ENCODE assay signal across 10 mouse cellular contexts in the genomic region with DNA sequence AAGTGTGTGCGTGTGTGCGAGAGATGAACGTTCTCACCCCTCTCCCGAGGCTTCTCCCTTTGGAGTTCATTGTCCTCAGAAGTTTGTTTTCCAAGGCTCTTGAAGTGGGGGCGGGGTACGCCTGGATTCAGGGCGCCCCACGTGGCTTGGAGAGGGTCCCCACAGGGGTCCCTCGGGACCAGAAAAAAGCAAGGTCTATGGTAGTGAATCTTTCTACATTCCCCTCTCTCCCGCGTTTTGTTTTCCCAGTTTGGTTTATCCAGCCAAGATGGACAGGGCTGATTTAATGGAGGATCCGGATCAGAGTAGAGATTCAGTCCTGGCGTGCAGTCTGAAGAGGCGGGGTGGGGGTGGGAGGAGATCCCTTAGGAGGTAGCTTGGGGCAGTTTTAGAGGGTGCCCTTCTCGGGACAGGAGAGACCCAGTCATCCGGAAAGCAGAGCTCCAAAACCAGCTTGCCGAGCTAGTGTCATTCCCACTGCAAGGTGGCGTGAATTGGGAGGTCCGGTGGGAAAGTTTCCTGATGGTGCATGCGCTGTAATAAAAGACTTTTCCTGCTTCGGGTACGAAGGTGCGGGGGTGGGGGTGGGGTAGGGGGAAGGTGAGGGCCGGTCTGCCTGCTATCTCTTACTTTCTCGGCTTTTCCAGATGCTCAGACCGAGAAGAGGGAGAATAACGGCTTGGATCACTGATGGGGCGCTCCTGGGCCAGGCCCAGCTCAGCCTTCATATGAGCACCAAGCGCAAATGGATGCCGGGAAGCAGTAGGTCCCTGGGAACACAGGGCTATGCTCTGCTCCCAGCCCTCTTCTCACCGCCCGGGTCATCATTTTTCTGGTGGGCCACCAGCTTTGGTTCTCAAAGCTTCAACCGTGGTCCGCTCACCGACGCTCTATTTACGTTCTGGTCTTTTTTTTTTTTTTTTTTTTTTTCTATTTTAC. TPM values are rescaled to one million over a fixed set of nuclear protein-coding genes. Genes with fewer than 3 reads are reported as not detected.
DNase-seq lines count a peak whose midpoint lies in the region; ATAC-seq and TF ChIP-seq lines count a peak whose summit lies in the region.
"Had no signal": no experiment of that assay in that cellular context is flagged by ENCODE, and none has a peak within 500 bp of the region (broad histone marks: within the 10 kb centered on the region; RNA-seq: fewer than 3 reads in every experiment).

No protein-coding gene starts in this region.

- no peak for TF ChIP-seq POLR2A in kidney, adult 2 months (IDR thresholded peaks at IDR 0.05; ENCODE audit: low read depth, low read length)

- intact Hi-C loops in left cerebral cortex, adult 2 months (cut with DNase I), result no loop called here

- no peaks in the 10 kb centered on the region for H3K36me3 ChIP-seq in kidney, adult 2 months (ENCODE audit: control insufficient read depth, insufficient read depth, low read length)
- no peaks in the 10 kb centered on the region for H3K36me3 ChIP-seq in forebrain, embryonic 10.5 days (replicated peaks)
- H3K36me3 ChIP-seq in intestine, postnatal 0 days (ENCODE audit: control insufficient read depth, insufficient read depth), result no peaks in the 10 kb centered on the region
- no peaks in the 10 kb centered on the region for H3K36me3 ChIP-seq in midbrain, postnatal 0 days (ENCODE audit: insufficient read depth, low read length)
- H3K36me3 ChIP-seq: G1E had no signal

- ATAC-seq in intestine, postnatal 0 days, result no peak
- ATAC-seq in midbrain, postnatal 0 days (ENCODE audit: low FRiP score), result no peak

- no peaks in the 10 kb centered on the region; the same call in 1 of the 2 replicates for H3K4me1 ChIP-seq in kidney, adult 2 months (ENCODE audit: control insufficient read depth, insufficient read depth, low read length)
- peaks cover 69% of the 10 kb centered on the region for H3K4me1 ChIP-seq in forebrain, embryonic 10.5 days
- H3K4me1 ChIP-seq in intestine, postnatal 0 days (replicated peaks; ENCODE audit: control insufficient read depth, insufficient read depth, low read length), result no peaks in the 10 kb centered on the region
- H3K4me1 ChIP-seq in midbrain, postnatal 0 days (ENCODE audit: insufficient read depth, low read length), result peaks cover 2% of the 10 kb centered on the region; the same call in 1 of the 2 replicates

- no peak for TF ChIP-seq CTCF in kidney, adult 2 months (conservative IDR thresholded peaks at IDR 0.05; ENCODE audit: insufficient read depth, insufficient read length, low read depth, low read length)
- no peak for TF ChIP-seq CTCF in intestine, postnatal 0 days (IDR thresholded peaks at IDR 0.05; ENCODE audit: low read depth)
- TF ChIP-seq CTCF in midbrain, postnatal 0 days (IDR thresholded peaks at IDR 0.05), result no peak
- no peak for TF ChIP-seq CTCF in left cerebral cortex, adult 2 months (IDR thresholded peaks at IDR 0.05)

- H3K27me3 ChIP-seq in kidney, adult 2 months (replicated peaks; ENCODE audit: control insufficient read depth, insufficient read depth, low read length), result no peaks in the 10 kb centered on the region; the same call in 1 of the 2 replicates
- H3K27me3 ChIP-seq in forebrain, embryonic 10.5 days (ENCODE audit: poor library complexity, severe bottlenecking), result peaks cover 100% of the 10 kb centered on the region
- H3K27me3 ChIP-seq in intestine, postnatal 0 days (replicated peaks; ENCODE audit: control insufficient read depth, insufficient read depth, low read length), result peaks cover 89% of the 10 kb centered on the region
- H3K27me3 ChIP-seq in midbrain, postnatal 0 days (ENCODE audit: insufficient read depth, low read length), result peaks cover 55% of the 10 kb centered on the region

- H3K4me2 ChIP-seq in intestine, postnatal 0 days (replicated peaks; ENCODE audit: low read depth), result no peak overlapping the region; the same call in 1 of the 2 replicates
- H3K4me2 ChIP-seq in midbrain, postnatal 0 days (ENCODE audit: low read depth, low read length, poor library complexity, severe bottlenecking), result peak overlapping the region; percentile 27

- H3K27ac ChIP-seq in kidney, adult 2 months (ENCODE audit: insufficient read depth, low read depth, low read length), result no peak overlapping the region
- peak overlapping the region; percentile 83 for H3K27ac ChIP-seq in forebrain, embryonic 10.5 days
- H3K27ac ChIP-seq in intestine, postnatal 0 days (ENCODE audit: low read depth, low read length), result no peak overlapping the region
- H3K27ac ChIP-seq in midbrain, postnatal 0 days (ENCODE audit: low read depth, low read length), result no peak overlapping the region
- no peak overlapping the region for H3K27ac ChIP-seq in left cerebral cortex, adult 2 months

- 5% methylated on average over 37 of the region's 37 CpGs for WGBS in kidney, adult 2 months
- WGBS in forebrain, embryonic 10.5 days, result 1% methylated on average over 37 of the region's 37 CpGs
- 3% methylated on average over 37 of the region's 37 CpGs for WGBS in intestine, postnatal 0 days
- WGBS in midbrain, postnatal 0 days, result 6% methylated on average over 37 of the region's 37 CpGs

- no peak overlapping the region for H3K4me3 ChIP-seq in kidney, adult 2 months (ENCODE audit: insufficient read depth, low read depth, low read length)
- H3K4me3 ChIP-seq in forebrain, embryonic 10.5 days, result peak overlapping the region; percentile 43
- H3K4me3 ChIP-seq in intestine, postnatal 0 days (ENCODE audit: low read depth, low read length), result peak overlapping the region; percentile 7; the same call in 1 of the 2 replicates
- H3K4me3 ChIP-seq in midbrain, postnatal 0 days (ENCODE audit: low read depth, low read length), result no peak overlapping the region; the same call in 1 of the 2 replicates
- no peak overlapping the region for H3K4me3 ChIP-seq in left cerebral cortex, adult 2 months

- DNase-seq in kidney, adult 2 months, result peak; percentile 70
- DNase-seq in kidney, postnatal 25 days, result no peak
- peak; percentile 53 for DNase-seq in forebrain, embryonic 10.5 days (ENCODE audit: extremely low spot score, low spot score)
- DNase-seq in midbrain, postnatal 0 days (ENCODE audit: low spot score), result no peak
- no peak for DNase-seq in left cerebral cortex, adult 2 months (ENCODE audit: extremely low spot score in 1 of 2, low spot score in 2 of 2)
- DNase-seq in liver, result no peak
- no peak for DNase-seq in testis, postnatal 10 days (ENCODE audit: low spot score)

- H3K9ac ChIP-seq in intestine, postnatal 0 days (ENCODE audit: low read depth, low read length), result no peak overlapping the region
- no peak overlapping the region for H3K9ac ChIP-seq in midbrain, postnatal 0 days (replicated peaks; ENCODE audit: low read length, poor library complexity, severe bottlenecking)

- no peaks in the 10 kb centered on the region for H3K9me3 ChIP-seq in forebrain, embryonic 10.5 days
- H3K9me3 ChIP-seq in intestine, postnatal 0 days (ENCODE audit: control insufficient read depth), result no peaks in the 10 kb centered on the region
- H3K9me3 ChIP-seq in midbrain, postnatal 0 days (ENCODE audit: low read length), result no peaks in the 10 kb centered on the region
- H3K9me3 ChIP-seq: G1E had no signal

RNA-seq across cellular contexts. Expression of gene Neurog2, which starts 8.1 kb away (rescaled TPM):
- polyA plus RNA-seq in kidney, adult 2 months (2012; rRNA removed), result not detected in 2 replicates
- 20.2 and 28.0 TPM in 2 replicates for polyA plus RNA-seq in forebrain, embryonic 10.5 days (2016; fragmentation: Nextera tagmentation; extraction: Ambion mirVana)
- polyA plus RNA-seq in intestine, postnatal 0 days (2015; fragmentation: Nextera tagmentation; extraction: Ambion mirVana), result not detected in 2 replicates
- total RNA-seq in midbrain, postnatal 0 days (2014; rRNA removed), result 0.99 and 2.3 TPM in 2 replicates
- 0.21 and 0.51 TPM in 2 replicates for polyA plus RNA-seq in midbrain, postnatal 0 days (2015; fragmentation: Nextera tagmentation; extraction: Ambion mirVana)
- under 1 TPM; 0.25 to 0.65 TPM for total RNA-seq in left cerebral cortex, adult 2 months (2021)
- polyA plus RNA-seq: G1E; spleen, adult 2 months had no signal

Comparison
In these comparisons a context has a peak if more than half of its experiments do, and no peak if none do; other contexts are left out.
1. DNase-seq: peak in kidney, adult 2 months (single experiment) and forebrain, embryonic 10.5 days (single experiment); none in kidney, postnatal 25 days (0 of 2), midbrain, postnatal 0 days (single experiment), left cerebral cortex, adult 2 months (0 of 2), liver (single experiment) and testis, postnatal 10 days (single experiment).
2. H3K4me3 ChIP-seq: peak in forebrain, embryonic 10.5 days (single experiment) and intestine, postnatal 0 days (single experiment); none in kidney, adult 2 months (single experiment), midbrain, postnatal 0 days (single experiment) and left cerebral cortex, adult 2 months (single experiment).
3. RNA of gene Neurog2, which starts 8.1 kb away (polyA plus RNA-seq): 20.2 to 28.0 TPM in forebrain, embryonic 10.5 days; 0.21 to 0.51 TPM in midbrain, postnatal 0 days, not detected in kidney, adult 2 months and not detected in intestine, postnatal 0 days; every median in the first group is over 10 times any median in the second.